Mouse (Mus musculus): ENCODE data around the gene Aff3.
A peak's percentile ranks its signal among the peaks of the same experiment; 100 is the strongest.

Gene Aff3

DNA sequence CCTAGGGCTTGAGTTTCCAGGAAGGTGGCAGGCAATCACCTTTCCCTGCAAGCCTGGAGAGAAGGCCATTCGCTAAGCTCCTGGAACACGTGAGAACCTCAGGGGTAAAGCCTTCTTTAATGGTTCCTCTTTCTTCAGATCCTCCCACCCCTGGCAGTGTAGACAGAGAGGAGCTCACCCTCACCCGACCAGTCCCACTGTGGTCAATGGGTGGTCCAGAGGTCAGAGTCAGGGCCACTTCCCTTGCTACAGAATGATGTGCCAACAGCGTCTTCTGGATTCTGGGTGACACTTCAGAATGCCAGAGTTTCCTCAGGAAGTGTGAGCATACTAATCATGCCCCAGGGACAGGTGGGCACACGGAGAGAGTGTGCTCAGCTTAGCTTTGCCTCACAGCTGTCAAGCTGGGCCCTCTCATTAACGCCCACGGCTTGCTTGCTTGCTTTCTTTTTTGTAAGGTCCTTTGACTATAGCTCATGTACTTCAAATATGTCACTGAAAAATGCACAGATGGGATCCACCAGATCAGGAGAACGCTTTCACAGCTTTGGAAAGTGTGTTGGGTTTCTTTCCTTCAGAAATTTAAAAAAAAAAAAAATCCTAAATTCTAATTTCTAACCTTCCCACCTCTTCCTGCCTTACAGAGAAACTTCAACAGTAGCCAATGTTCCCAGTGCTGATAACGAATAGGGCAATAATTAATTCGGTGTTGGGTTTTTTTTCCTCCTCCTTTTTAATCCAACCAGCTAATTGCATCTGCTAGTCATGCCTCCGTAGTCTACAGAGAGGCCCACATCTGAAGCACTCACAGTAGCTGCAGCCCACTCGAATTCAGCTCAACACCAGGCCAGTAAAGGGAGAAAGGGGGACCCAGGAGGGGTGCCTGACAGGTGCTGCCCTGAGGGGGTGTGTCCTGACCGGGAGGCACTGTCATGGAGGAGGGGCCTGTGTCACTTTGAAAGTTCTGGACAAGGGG is 235.8 kb downstream of the Aff3 start:
- no peak for DNase-seq

DNA sequence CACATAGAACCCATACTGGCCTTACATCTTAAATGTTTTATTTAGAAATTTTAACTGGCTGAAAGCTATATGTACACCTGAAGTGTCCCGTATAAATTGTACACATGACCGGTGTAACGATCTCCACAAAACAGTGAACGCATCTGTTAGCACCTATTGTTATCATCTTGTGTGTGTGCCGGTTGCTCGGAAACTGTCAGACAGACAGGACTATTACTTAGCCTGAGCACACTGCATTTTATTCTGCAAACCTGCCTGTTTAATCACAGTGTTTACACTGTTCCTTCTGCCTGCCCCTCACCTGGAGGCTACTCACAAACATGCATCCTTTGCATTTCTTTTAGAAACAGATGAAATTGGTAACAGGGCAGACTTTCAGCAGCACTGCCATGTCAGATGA is 241.8 kb downstream of the Aff3 start:
- DNase-seq = no peak

DNA sequence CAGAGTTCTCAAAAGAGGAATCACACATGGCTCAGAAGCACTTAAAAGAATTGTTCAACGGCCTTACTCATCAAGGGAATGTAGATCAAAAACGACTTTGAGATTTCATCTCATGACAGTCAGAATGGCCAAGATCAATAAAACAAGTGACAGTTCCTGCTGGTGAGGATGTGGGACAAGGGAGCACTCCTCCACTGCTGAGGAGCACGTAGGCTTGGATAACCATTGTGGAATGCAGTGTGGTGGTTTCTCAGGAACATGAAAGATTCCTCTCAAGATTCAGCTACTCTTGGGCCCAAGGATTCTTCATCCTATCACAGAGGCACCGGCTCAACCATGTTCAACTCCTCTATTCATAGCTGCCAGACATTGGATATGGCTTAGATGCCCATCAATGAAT is 245.4 kb downstream of the Aff3 start:
- no peak for DNase-seq

DNA sequence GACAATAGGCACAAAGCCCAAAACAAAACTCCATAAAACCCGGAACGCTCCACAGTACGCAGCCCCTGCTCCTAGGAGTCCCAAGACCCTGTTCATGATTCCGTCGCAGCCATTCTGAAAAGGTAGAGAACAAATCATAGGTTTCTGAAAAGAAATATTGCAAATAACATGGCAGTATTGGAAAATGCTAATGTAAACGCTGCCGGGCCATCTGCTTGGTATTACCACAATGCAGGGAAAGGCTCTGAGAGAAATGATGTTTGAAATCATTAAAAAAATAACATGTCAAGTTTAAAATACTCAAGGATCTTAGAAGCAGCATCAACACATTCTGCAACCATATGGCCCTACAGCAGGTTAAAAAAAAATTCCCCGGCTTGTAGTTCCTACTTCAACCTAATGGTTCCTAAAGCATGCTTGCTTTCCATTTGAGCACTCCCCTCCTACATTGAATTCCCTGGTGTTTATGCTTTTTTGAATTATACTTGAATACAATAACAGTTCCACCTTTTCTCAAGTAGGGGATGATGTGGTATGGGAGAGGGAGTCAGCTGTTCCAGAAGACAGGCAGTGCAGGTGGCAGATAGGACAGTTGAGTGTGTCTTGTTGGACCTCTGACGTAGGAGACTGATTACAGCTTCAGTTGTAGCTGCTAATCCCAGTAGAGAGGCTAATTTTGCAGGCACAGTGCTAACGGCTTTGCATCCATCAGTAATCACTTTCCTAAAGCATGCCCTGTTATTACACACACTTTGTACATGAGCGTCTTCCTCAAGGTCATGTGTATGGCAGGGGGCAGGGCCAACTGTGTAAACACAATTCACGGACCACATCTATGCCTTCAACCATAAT is 246.3 kb downstream of the Aff3 start:
- DNase-seq = no peak

DNA sequence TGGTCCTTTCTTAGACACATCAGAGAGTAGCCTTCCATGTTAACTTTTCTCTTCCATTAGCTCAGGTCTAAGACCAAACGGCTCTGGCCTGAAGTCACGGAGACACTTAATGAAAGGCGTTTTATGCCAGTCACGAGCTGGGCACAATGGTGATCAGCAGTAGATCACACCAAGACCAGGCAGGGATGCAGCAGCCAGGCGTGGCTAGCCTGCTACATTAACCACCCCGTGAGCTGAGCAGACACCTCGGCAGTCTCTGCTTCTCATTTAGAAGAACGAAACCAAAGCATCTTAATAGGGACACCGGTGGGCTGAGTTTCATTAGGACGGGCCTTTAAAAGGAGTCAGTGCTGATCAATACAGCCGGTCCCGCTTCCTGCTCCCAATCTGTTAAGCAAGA is 247.6 kb downstream of the Aff3 start:
- DNase-seq = no peak

DNA sequence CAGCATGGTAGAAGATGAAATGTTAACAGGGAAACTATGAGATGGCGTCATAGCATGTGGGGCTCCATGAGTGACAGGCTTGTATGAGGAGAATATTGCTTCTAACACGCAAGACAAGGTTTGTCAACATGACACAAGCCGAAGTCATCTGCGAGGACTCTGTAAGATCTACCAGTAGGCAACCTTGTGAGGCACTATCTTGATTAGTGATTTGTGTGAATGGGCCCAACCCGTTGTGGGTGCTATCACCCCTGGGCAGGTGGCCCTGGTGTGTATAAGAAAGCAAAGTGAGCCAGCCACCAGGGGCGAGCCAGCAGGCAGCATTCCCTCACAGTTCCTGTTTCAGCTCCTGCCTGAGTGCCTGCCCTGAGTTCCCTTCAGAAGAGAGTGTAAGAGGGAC is 249.2 kb downstream of the Aff3 start:
- no peak for DNase-seq

DNA sequence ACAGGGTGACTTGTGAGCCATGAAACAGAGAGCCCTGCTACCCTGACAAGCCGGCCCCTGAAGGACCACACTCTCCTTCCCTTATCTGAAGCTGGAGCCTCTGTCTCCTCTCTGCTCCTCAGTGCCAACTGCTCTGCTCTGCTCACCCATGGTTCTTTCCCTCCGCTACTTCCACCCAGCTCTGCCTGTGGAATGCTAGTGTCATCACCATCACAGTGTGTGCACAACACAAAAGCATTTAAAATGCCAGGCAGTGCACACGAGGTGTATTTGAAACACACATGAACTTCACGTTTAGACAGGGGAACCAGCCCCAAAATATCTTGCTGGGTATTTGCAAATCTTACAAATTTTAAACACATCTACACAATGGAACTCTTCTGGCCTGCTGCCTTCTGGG is 253.6 kb downstream of the Aff3 start:
- DNase-seq = no peak

DNA sequence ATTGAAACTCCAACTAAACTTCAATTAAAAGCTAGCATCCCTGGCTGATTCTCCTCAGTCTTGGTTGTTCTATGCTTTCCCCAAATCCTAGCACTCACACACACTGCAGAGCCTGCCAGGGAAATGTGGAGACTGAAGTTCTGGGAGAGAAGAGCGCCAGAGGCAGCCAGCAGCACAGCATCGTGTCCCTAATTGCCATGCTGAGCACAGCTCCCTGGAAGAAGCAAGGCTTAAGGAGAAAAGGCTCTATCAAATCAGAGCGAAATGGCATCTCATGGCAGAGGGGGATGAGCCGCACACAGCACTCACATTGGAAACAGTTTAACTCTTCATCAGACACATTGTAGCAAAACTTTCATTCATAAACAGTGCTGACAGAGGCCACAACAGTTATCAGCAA is 254.3 kb downstream of the Aff3 start:
- DNase-seq = peak; percentile 13

DNA sequence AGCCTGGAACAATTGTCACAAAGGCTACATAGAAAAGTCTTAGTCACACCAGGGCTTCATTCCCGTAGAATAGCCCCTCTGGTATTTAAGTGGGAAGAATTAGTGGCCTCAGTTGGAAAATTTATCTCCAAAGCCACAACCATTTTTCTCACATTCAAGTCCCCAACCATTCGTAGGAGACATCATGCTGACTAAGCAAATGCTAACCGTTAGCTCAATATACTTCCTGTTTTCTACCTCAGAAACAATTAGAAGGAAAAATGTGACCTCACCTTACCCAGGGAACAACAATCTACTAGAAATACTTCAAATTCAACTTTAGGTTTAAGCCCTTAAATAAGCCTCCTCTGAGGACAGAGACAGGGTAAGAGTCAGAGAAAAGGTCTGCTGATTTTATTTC is 256.5 kb downstream of the Aff3 start:
- no peak for DNase-seq

DNA sequence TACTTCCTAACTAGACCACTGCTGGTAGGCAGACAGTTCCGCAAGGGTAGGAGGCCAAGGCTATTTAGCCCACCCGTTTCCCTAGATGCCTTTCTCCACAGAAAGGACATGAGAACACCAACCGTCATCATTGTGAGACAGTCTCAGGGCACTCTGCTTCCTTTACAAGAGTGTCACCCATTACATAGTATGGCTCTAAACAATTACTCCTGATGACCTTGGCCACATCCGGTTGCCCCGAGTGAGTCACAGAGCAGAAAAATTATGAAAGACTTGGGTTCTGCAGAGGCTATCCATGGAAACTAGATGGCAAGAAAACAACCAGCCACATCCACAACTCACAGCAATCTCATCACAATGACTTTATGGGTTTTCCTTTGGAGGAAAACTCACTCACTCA is 261.0 kb downstream of the Aff3 start:
- no peak for DNase-seq

DNA sequence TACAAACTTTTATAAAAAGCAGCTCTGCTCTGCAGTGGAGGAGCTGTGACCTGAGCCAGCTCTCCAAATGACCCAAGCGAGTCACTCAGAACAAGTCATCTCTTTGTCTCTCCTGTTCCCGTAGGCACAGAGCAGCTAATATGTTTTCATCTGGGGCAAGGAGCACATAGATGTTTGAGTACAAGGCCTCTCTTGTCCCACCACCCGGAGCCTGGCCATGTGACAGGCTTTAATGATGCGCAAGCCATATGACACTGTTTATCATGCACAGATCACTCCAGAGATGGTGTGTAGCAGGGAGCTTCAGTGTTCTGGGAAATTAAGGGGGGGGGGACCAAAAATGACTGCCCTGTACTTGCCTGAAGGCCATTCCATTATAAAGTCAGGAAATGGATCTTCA is 262.9 kb downstream of the Aff3 start:
- no peak for DNase-seq

DNA sequence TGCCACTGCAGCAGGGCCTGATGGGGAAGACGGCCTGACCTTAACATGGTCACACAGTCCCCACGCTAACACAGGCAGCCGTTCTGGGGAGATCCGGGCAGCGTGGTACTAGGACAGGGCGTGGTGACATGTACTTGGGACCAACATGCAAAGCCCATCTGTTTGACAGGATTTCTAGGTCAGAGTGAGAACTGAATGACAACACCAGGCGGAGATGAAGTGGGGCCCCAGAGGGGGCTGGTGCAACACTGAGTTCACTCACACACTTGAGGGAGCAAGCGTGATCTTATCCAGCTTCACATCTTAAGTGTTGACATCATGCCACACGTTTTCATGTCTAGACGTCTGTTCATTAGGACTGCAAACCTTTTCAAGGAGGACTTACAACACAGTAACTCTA is 265.5 kb downstream of the Aff3 start:
- no peak for DNase-seq

DNA sequence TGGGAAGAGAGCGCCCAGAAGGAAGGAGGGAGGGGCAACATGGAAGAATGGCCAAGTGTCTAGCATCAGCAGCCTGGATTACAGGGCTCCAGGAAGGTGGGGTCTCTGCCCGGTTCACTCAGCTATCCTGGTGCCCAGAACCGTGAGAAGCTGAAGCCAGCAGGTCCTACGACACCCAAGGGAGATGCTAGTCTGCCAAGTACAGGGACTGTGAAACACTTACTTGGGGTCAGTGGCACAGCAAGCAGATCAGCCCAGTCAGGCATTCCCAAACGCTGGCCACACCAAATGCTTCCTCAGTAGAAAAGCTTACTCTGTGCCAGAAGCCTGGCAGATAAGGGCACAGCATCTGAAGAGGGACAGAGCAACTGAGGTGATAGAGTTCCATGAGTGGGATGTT is 266.2 kb downstream of the Aff3 start:
- DNase-seq = no peak

DNA sequence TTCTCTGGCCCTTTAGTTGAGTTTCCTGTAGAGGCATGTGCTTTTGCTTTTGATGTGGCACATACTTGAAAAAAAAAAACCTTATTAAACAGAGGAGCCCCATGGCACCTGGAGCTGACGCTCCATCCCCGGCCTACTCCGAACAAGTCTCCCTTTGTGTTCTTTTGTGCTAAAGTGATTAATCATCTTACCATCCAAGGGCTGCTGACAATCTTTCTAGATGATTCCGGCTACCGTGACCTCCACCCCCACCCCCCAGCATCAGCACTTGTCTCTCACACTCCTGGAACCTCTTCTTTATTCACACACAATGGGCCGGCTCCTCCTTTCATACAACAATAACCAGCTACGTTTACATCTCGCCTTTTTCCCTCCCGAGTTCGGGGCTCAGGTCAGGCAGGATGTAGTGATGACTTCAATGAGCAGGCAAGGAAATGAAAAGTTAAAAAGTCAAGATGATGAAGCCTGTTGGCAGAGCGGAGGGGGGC is 269.5 kb downstream of the Aff3 start:
- no peak for DNase-seq

DNA sequence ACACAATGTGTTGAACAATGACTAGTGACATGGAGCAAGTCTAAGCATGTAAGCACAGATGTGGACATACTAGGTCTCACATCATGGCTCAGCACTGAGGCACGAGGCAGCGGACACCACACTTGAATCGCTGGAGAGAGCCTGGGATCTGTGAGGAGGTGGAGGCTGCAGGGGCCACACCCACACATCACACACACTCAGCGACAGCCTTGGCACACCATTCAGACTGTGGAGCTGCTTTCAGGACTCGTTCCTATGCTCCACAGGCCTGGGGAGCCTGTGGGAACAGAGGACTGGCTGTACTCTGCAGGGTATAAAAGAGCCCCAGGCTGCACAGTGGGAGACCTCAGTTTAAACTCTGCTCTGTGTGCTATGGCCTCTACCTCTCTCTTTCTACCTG is 270.3 kb downstream of the Aff3 start:
- no peak for DNase-seq

DNA sequence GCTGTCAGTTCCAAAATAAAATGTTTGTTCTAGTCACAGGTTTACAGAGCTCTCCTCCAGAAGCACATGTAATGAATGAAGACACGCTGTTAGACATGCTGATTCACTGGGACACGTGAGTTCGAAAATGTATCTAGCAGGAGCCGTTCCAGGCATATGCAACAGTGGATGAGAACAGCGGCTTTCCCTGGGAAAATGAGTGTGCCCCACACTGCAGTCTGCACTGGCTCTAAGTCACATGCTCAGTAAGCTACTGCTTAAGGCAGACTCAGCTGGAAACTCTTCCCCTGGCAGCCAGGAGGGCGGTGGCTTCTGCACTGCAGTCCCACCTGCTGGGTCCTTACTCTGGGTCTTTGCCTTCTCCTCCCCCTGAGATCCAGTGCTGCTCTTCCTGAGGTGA is 271.2 kb downstream of the Aff3 start:
- DNase-seq = no peak

DNA sequence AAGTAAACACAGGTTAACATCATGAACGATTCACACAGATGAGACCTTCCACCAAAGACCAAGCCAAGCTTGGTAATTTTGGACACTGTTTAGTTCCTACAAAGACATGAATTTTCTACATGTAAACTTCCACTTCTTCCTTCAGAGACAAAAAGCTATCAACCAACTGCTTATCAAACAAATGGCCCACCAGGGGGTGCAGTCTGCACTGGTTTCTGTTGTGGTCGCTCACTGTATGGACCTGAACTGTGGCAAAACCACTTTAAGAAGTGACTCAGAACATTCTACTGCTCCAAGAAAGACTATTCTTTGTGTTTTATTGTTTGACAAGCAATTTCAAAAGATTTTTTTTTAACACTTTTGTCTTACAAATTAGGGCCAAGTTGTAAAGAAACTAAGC is 271.8 kb downstream of the Aff3 start:
- peak; percentile 43 for DNase-seq

DNA sequence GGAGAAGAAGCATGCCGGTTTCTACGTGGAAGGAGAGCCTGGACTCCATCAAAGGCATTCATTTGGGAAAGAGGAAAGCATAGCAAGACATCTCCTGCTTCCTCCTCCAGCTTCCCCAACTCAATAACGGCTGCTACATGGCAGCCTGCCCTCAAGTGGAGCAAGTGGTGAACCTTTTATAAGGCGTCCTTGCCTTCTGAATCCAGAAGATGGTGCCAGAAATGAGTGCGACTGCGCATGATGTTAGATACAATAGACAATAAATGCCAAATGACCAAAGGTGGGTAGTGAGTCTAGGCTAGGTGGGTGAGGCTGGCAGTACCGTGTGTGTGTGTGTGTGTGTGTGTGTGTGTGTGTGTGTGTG is 273.9 kb downstream of the Aff3 start:
- no peak for DNase-seq

DNA sequence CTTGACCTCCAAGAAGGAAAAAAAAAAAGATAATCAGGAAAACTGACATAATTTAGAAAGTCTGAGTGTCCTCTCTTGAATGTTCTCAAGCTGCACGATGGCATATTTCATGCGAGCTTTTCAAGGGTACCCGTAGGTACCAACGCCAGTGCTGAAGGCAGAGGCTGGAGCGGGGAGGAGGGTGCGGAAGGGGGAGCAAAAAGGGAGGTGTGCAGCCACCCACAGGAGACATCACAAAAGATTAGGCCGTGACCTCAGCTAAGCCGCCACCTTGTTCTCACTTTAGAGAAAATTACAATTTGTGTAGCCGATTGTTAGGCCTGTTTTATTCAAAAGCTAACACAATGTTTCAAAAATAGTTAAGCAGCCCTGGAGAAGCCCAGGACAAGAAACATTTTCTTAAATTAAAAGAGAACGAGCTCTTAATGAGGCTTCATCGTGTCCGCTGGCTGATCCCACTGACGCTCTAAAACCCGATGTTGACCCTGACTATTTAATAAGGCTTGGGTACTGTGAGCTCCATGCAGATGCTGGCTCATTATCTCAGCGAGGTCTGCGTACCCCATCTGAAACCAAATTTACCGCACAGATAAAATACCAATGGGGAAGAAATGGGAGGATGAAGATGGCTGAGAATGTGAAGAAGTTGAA is 274.4 kb downstream of the Aff3 start:
- no peak for DNase-seq

DNA sequence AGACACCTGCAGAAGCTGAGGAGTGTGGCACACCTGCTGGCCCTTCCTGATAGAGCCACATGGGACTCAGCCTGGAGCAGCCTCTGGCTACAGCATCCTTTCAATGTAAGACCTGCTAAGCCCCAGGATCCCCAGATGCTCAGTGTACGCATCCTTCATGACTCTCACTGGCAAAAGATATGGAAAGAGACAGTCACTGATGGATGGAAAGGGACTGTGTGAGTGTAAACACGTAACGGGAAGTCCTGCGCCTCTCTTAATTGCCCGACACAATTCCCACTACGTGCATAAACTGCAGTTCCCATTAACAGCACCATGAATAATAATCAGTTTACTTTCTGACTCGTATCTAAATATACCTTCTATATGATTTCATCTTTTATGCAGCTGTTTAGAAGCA is 275.2 kb downstream of the Aff3 start:
- DNase-seq = no peak

DNA sequence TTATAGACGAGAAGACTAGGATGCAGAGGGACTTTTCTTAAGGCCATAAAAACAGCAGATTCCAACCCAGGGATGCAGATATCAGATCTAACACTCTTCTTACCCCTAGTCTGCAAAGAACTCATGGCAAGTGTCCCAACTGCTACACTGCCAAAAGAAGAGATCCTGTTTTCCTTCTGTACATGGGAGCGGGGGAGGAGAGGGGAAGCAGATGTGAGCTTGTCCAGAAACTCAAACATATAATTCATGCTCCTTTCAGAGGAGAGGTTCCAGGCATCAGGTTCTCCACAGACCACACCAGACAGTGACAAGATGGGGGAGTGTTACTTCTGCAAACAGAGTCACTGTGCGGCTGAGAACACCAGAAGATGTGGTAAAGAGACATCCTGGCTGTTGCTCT is 276.3 kb downstream of the Aff3 start:
- no peak for DNase-seq

DNA sequence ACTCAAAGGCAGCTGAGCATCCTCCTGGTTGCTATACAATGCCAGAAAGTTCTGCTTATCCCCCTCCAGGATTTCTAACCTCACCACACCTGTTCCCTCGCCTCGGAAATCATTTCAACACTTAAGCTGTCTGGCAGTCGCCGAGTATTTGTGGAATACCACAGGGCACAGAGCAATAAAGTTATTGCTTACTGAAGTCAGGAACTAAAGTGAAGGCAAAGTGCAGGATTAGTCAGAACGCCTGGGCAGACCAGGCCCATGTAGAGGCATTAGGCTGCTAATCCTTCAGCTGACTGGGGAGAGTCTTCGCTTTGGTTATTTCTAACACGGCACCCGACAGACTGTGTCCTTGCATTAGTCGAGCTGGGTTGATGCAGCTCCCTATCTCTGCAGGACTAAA is 277.3 kb downstream of the Aff3 start:
- no peak for DNase-seq

DNA sequence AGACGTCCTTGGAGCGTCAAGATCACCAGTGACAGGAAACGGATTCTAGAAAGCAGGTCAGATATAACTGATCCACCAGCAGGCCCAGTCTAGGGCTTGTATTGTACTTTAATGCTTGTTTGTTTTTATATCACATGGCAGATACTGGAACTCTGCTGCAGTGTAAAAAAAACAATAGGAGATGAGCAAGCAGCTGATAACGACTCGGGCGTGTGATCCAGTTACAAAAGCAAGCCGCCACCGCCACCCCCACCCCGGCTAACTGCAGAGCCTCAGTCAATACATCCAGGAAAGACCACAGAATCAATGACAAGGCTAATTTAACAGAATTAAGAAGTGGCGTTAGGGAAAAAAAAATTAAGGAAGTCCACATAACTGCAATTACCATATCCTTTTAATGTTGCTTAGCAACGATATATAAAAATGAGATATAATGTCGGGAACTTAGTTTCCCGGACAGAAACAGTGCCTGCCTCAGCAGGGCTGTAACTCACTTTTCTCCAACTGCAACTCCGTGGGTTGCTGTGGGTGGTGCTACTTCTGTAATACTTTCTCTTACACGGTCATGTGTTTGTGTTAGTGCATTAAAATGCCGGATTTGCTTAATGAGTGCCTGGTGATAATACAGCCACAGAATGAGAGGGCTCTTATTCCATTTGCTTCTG is 280.2 kb downstream of the Aff3 start:
- no peak for DNase-seq

Measured in cerebellum, adult 9-10 months (tissue).